Mouse (Mus musculus): ENCODE data around the gene Adgrl3.
"Not testable (repeated sequence)": the region's sequence is repeated elsewhere in the genome, so short reads cannot be mapped to it uniquely, and the experiment has no call there.

Adgrl3 gene

DNA sequence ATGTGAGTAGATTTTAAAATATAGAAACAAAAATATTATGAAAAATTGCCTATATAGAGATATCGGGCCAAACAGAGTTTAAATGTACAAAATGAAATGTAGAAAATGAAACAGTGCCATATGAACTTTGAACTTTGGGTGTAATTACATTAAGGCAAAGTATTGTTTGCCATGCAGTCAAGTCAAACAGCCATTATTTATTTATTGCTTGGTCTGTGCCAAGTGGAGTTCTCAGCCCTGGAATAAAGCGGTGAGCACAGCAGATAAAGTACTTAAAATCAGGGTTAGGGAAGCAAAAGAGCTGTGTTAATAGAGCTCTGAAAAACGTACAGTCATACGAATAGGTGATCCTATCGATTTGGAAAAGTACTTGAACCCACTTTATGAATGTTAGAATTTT, 407.5 kb downstream of the Adgrl3 start:
- no peak for DNase-seq

DNA sequence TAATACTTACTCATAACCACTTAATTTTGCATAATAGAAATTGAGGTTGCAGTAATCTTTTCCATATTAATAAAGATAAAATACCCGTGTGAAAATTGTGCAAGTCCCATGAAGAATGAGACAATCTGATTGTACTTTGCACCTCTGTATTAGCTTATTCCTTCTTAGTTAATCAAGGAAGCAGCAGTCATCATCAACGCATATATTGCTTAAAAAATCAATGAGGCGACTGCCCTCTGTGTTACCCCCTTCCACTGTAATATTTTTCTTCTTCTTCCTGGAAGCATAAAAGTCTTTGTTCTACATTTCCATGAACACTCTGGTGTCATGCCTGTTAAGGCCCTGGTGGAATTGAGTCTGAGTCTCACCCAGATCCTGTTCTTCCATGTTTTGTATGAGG, 416.4 kb downstream of the Adgrl3 start:
- DNase-seq = no peak

DNA sequence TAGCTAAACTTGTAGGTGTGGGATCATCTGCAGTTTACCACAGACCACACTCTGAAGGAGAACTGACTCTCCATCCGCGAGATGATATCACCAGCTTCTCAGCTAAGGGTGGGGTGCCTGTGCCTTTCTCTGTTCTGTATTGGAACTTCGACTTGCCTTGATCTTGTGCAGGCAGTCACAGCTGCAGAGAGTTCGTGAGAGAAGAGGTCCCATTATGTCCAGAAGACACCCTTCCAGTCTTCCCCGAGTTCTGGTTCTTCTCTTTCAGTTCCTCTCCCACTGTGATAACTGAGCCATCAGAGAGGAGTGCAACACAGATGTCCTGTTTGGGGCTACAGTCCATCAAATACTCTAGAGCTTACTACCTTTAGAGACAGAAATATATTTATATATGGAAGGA, 422.2 kb downstream of the Adgrl3 start:
- no peak for DNase-seq

DNA sequence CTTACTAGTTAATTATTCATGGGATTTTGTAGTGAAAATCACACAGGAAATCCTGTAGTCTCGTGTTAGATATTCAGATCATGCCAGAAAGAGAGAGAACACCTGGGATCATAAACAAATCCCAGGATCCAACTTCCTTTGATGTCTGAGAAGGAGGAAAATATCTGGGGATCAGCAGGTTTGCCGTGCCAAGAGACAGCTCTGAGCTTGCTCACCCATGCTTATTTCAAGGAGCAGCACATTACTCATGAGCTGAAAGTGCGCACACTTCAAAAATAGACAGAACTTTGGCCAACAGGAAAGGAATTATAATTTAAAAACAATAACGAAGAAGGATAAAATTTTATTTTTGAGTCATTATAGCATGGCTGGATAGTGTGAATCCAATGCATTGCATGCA, 446.0 kb downstream of the Adgrl3 start:
- DNase-seq = no peak

DNA sequence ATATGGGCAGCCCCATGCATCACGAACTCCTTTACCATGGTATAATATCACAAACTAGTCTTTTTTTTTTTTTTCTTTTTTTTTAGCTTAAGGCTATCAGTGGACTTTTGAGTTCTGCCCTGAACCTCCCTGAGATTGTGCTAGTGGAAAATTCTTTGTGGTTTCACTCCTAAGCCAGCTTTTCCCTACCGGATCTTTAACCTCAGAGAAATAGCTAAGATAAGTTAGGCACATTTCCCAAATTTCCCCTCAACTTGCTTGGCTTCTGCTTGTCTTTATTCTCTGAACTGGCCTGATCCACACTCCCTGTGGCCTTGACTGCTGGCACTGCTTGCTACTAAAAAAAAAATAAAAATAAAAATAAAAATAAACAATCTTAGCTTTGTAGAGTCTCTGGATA, 454.7 kb downstream of the Adgrl3 start:
- DNase-seq = no peak

DNA sequence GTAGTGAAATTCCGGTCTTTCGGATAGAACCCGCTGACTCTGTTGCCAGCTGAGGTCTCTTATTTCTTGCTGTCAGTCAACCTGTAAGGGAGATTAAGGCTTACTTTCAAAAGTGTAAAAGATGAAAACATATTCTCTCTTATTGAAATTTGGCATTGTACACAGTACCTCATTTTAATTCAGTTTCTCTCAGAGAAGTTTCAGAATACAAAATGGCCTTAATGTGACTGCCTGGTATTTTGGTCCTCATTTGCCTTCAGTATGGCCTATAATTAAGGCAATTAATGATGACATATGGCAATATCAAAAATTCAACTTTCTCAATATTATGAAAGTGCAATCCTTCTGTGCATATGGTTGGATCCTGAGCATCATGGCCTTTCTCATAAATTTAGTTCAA, 455.5 kb downstream of the Adgrl3 start:
- DNase-seq = no peak

DNA sequence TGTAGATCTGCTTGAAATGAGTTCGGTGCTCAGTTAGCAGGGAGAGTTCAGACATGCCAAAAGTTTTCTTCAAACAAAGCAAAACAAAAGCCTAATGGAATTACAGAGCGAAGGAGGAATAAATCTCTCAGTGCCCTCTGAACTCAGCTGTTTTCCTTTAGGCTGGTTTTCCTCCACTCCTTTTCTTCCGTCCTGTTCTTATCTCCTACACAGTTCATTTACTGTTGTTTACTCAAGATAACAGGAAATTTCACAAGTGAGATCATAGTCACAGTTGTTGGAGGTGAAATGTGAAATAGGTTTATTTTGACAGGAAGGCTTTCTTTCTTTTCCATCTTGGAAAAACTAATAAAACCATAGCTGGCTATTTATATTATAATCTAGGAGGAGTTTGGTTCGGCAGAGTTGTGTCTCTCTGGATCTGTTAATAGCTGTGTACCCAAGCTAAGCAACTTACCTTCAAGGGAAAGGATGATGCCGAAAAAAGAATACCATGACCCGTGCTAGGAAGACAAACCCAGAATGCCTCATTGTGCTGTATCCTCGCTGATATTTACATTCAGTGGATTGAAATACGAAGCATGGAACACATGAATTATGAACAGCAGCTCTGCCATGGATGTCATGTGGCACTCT, 456.2 kb downstream of the Adgrl3 start:
- no peak for DNase-seq

DNA sequence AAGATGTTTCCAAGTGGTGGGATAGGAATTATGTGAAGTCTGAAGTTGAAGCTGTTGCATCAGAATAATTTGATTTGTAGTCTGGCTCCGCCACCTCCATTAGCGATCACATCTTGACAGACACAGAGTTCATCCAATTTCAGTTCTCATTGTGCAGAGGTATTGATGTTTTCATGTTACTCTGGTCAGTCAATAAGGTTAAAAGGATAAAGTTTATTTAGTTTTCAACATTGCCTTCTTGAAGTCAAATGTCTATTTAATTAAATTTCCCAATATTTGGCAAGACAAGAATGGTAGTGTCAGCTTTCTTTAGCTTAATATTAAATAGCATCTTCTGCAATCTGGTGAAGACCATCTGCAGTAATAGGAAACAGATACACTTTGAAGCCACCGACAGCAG, 461.0 kb downstream of the Adgrl3 start:
- DNase-seq = no peak

DNA sequence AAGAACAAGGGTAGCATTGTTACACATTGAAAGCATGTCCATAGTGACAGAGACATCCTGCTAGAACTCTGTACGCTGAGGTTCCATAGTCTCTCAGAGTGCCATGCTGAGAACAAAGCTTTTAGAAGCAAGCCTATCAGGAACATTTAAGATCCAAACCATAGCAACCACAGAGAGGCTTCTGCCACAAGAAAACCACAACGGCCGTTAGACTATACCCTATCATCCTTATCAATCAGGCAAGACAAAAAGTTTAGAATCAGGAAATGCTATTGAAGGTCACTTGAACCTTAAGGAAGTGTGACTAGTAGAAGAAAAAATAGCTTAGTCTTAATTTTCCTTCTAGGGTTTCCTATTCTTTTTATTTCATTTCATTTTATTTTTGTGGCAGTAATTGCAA, 464.0 kb downstream of the Adgrl3 start:
- DNase-seq = no peak

DNA sequence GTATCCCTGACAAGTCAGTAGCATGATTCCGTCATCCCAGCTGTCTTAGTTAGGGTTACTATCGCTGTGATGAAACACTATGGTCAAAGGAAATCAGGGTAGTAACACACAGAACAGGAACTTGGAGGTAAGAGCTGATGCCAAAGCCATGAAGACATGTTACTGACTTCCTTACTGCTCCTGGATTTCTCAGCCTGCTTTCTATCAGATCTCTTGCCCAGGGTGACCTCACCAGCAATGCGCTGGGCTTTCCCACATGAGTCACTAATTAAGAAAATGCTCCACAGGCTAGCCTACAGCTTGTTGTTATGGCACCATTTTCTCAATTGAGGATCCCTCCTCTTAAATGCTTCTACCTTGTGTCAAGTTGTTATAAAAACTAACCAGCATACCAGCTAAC, 481.1 kb downstream of the Adgrl3 start:
- no peak for DNase-seq

DNA sequence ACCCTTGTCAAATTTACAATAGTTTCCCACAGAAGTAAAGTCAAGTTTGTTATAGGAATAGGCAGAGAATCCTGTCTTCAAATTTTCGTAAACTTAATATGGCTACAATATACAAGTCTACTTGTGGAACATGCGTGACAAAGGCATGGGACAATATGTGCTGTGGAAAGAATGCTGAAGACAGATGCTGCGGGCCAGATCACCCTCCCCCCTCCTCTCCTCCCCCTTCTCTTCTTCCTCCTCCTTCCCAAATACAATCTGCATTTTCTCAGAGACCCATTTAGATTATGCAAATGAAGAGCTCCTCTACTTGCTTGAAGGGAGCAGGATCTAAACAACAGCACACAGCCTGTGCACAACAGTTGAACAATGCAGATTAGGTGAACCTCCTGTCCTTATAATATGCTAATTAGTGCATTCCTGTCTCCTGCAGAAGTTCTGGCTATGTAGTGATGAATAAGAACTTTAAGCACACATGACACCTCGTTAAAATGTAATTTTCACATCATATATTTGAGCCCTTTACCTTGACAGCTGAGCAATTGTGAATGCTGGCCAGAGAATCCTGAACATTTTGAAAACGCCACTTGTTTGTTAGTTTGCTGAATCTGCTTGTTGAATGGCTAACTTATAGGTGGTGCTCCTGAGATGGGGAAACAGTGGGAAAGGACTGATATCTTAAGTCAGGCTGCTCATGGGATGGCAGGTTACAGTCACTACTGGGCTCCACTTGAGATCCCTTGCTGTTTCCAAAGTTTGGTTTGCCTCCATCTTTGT, 499.0 kb downstream of the Adgrl3 start:
- DNase-seq = no peak

DNA sequence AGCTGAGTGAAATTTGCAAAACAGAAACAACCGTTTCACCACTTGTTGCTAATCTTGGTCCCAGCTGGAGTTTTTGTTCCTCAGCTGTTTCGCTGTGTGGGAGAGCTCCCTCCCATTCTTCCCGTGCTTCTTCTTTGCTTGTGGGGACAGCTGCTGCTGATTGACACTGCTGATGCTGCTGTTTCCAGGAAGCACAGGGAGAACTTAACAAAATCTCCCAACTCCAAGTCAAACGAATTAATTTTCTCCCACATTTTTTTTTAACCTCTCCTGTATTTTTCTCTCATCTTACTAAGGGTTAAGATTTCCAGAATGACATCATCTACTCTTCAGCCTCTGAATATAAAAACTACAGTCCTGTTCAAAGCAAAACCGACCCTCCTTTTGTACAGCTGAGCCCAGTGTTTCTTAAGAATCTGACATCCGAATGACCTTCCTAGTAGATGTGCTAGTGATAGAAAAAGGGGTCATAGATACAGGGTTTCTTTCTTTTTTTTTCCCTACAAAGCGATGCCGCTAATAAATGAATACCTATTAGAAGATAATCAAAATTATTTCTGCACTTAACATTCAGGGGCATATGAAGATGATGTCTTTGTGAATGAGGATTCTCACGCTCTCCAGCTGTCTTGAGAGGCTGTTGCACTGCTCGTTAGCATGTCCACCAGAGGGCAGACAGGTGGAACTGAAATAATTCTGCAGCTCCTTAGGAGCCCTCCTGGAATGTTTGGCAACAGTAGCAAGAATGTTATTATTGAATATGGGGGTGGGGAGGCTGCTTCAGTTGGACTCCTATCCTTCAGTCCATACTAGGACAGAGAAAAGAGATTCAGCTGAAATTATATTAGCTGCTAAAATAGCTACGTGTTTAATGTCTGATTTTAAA, 499.8 kb downstream of the Adgrl3 start:
- DNase-seq = no peak

DNA sequence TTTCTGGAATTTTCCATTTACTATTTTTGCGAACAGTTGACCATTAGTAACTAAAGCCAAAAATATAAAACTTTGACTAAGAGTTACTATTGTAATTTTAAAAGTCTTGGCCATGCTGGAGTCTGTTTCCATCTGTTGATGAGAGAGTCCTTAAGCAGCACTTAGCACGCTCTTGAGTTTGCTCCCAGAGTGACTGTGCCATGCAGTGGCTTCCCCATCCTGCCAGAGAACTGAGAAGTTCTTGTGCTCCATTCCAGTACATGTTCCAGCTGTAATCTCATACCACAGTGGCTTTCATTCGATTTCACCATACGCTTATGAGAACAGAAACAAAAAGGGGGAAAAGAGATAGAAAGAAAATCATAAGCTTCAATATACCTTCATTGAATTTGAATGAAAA, 502.8 kb downstream of the Adgrl3 start:
- DNase-seq = no peak

DNA sequence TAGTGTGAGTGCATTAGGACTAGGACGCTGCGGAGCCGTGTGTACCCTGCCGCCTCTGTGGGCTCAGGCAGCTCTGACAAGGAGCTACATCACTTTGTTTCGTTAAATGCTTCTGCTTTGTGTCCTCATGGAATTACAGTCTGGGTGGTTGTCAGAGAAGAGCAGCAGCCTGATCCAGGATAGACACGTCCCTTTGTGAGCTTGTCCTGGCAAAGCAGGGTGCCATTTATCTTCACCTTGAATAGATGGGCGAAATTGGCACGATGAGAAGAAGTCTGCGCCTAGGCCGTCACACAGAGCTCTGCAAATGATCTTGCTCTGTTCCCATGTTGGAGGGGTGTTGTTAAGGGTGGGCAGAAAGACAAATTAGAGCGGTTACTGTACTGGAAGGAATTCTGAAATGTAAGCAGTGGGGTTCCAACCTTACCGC, 504.6 kb downstream of the Adgrl3 start:
- DNase-seq = no peak

DNA sequence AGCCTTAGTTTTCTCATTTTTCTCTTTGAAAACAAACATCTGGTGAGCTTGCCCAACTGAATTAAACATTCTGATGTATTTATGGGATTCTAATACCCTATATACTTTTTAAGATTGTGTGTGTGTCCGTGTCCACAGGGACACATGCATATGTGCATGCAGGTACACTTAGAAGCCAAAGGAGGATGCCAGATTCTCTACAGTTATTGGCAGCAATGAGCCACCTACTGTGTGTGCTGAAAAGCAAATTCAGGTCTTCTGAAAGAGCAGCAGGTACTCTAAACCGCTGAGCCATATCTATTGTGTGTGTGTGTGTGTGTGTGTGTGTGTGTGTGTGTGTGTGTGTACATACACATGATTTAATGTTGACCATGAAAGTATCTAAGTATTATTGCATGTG, 505.4 kb downstream of the Adgrl3 start:
- no peak for DNase-seq

DNA sequence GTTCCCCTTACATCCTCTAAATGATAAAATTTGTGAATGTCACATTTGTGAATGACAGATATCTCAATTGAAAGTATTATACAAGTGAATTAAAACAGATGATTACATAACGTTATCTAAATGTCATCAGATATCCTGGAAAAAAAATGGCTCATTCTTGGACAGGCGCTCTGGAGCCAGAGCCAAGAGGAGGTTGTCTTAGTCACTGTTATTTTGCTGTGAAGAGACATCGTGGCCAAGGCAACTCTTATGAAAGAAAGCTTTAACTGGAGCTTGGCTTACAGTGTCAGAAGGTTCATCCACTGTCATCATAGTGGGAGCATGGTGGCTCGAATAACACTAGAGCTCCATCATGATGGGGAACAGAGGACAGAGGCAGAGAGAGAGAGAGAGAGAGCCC, 511.7 kb downstream of the Adgrl3 start:
- no peak for DNase-seq

DNA sequence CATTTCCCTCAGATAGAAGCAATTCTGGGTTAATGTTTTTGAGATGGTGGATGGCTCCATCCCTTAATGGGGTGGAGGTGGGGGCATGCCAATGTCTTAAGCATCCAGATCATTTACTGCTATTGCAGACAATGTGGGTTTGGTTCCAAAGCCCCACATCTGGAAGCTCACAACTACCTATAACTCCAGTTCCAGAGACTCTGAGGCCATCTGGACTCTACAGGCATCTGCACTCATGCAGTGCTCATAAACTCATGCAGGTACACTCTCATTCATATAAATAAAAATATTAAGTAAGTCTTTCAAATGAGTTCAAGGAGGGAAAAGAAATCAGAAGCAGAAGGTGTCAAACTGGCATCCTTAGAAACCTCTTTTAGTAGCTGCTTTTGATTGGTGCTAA, 530.3 kb downstream of the Adgrl3 start:
- no peak for DNase-seq

DNA sequence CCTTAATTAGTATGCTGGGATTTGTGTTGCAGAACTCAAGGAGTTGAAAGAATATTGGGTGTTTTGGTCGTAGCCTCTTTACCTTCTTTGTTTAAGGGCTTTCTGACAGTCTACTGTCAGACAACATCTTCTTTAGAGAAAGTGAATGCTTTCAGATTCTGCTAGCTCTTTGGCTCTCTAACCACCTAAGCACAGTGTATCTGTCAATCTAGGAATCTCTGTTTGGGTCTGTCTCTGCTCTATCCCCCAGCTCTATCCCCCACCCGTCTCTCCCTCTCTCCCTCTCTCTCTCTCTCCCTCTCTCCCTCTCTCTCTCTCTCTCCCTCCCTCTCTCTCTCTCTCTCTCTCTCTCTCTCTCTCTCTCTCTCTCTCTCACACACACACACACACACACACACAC, 535.2 kb downstream of the Adgrl3 start:
- DNase-seq = not testable (repeated sequence)

DNA sequence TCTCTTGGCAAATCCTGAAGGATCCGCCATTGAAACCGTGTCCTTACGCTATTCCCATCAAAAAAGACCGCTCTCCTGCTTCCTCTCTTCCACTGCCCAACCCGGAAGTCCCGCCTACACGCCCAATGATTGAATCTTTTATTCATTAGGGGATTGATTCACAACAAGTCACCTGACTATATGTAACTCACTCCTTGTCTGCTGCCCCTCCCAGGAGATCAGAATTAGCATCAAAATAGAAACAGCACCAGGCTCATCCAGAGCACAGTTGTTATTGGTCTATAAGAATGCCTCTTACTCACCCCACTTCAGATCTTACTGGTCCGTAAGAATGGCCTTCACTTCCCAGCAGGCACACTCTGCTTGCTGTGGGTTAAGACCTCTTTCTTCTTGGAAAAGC, 536.1 kb downstream of the Adgrl3 start:
- no peak for DNase-seq

DNA sequence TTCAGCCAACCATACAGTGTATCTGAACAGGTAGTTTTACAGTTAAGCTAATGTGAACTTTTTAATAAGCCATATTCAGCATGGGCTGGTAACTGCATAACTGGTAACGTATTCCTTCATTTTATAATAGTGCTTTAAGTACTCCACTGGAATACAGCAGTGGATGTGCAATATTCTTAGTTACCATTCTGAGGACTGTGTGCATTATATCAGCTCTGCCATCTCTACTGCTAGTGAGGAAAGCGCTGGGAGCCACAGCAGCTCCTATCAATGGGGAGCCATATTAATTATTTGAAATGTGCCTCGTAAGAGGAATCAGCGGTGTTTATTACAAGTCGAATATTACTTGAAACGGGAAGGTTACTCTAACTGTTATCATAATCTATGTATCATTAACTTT, 539.0 kb downstream of the Adgrl3 start:
- DNase-seq = no peak

DNA sequence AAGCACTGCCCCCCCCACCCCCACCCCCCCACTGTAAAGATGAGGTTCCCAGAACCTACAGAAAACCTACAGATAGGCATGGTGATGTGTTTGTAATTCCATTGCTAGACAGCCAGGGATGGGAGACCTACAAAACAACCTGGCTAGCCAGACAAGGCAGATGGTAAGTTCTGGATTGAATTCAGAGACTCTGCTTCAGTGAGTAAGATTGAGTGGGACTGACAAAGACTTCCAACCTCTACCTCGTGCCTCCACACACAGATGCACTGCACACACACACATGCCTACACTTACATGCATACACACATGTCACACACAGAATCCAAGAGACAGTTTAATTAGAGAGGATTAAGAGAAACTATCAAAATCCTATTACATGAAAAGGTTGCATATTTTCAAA, 544.4 kb downstream of the Adgrl3 start:
- no peak for DNase-seq

DNA sequence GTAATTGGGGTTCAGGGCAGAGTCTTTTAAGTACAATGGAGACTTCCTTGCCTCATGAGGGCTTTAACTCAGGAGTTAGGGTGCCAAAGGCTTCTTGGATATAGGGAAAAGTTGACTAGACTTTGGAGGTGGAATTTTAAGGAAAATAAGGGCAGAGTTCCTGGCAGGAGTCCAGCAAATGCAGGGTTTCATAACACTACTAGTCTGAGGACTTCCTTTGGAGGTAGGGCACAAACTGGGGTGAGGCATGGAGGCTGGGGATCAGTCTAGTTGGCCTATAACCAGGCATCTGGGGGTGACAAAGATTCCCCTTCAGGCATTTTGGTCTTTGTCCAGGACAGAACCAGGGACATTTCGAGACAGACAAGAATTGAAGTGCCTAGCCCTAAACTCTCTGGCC, 546.6 kb downstream of the Adgrl3 start:
- no peak for DNase-seq

DNA sequence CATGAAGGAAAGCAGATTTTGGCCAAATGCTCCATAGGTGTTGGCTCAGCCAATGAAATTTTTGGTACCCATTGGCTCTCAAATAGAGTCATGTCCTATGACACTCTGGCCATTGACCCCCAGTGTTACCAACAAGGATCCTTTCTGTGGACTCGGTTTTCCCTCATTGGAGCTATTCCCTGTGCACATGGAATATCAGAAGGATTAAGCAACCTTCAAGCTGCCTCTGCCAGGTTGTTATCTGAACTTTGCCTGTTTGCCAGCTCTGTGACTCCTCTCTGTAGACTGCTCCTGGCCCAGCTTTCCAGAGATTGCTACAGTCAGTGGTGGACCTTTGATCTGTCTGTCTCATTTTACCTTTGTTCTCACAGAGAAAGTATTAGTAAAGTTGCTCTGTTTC, 548.8 kb downstream of the Adgrl3 start:
- no peak for DNase-seq

DNA sequence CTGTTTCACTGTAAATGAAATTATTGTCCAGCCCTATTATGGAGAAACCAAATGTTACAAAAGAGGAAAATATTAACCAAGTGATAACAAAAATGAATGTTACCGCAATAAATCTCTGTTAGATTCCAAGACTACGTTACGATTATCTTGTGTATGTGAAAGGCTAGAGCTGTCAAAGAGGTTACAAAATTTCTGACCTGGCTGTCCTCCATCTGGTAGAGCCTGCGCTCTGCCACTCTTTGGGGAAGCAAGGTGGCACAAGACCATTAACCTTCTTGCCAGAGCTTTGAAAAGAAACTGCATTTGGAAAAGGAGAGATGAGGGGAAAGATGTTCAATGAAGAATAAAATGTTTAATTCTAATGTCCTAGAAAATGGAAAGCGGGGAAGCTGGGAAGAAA, 562.9 kb downstream of the Adgrl3 start:
- no peak for DNase-seq

Data from thymus, postnatal 14 days (tissue).